Mouse (Mus musculus): ENCODE measurements around the gene Rapgef3. TPM values are rescaled to one million over a fixed set of nuclear protein-coding genes. Genes with fewer than 3 reads are reported as not detected.
A peak's percentile ranks its signal among the peaks of the same experiment; 100 is the strongest.

Gene Rapgef3
- polyA plus RNA-seq (2014; fragmentation: Nextera tagmentation; extraction: Ambion mirVana), result 11.9 and 15.7 TPM in 2 replicates

GRCm38 (mm10) chr15:97767280-97768186, at the start of gene Rapgef3:
Rapgef3 (minus strand) TSS chr15:97767972.
- peaks cover 44% of the 10 kb centered on the region for H3K4me1 ChIP-seq (ENCODE audit: control insufficient read depth, insufficient read depth, low read length)
- peak within 1 kb of the TSS; percentile 59 for H3K9ac ChIP-seq (ENCODE audit: low read depth, low read length)
- H3K9me3 ChIP-seq (ENCODE audit: control insufficient read depth, low read length), result no peaks in the 10 kb centered on the region
- peak within 1 kb of the TSS; percentile 53 for H3K27ac ChIP-seq (ENCODE audit: low read depth, low read length)
- H3K27me3 ChIP-seq (ENCODE audit: control insufficient read depth, insufficient read depth, low read length), result peaks cover 9% of the 10 kb centered on the region
- peak within 1 kb of the TSS; percentile 52 for H3K4me3 ChIP-seq (ENCODE audit: low read length)
- peak; percentile 90 for ATAC-seq (ENCODE audit: low FRiP score, low TSS enrichment)
- under 1% methylated on average over 44 of the region's 44 CpGs for WGBS
- H3K4me2 ChIP-seq (replicated peaks; ENCODE audit: low read depth, low read length), result peak within 1 kb of the TSS; percentile 95
- H3K36me3 ChIP-seq (ENCODE audit: control insufficient read depth, insufficient read depth, low read length), result no peaks in the 10 kb centered on the region

- Histone ChIP-seq H3K27ac (ENCODE audit: low read depth, low read length) (no peak overlapping the region), H3K36me3 (ENCODE audit: control insufficient read depth, insufficient read depth, low read length) (no peaks in the 10 kb centered on the region; the same call in 1 of the 2 replicates), H3K4me1 (ENCODE audit: control insufficient read depth, insufficient read depth, low read length) (peaks cover 24% of the 10 kb centered on the region), H3K4me2 (replicated peaks; ENCODE audit: low read depth, low read length) (no peak overlapping the region), H3K27me3 (ENCODE audit: control insufficient read depth, insufficient read depth, low read length) (no peaks in the 10 kb centered on the region), H3K9ac (ENCODE audit: low read depth, low read length) (no peak overlapping the region), H3K4me3 (ENCODE audit: low read length) (no peak overlapping the region), H3K9me3 (ENCODE audit: control insufficient read depth, low read length) (no peaks in the 10 kb centered on the region)
- 94% methylated on average over 17 of the region's 17 CpGs for WGBS
- no peak for ATAC-seq (ENCODE audit: low FRiP score, low TSS enrichment)
Observed at GRCm38 (mm10) chr15:97816199-97816994, 48.6 kb upstream of the Rapgef3 start.

- no peak for ATAC-seq (ENCODE audit: low FRiP score, low TSS enrichment)
- H3K27ac ChIP-seq (ENCODE audit: low read depth, low read length), result no peak overlapping the region; the same call in 1 of the 2 replicates
- no peaks in the 10 kb centered on the region for H3K9me3 ChIP-seq (ENCODE audit: control insufficient read depth, low read length)
- H3K36me3 ChIP-seq (ENCODE audit: control insufficient read depth, insufficient read depth, low read length), result peaks cover 8% of the 10 kb centered on the region
- no peaks in the 10 kb centered on the region for H3K27me3 ChIP-seq (ENCODE audit: control insufficient read depth, insufficient read depth, low read length)
- H3K4me2 ChIP-seq (replicated peaks; ENCODE audit: low read depth, low read length), result no peak overlapping the region
- peaks cover 14% of the 10 kb centered on the region for H3K4me1 ChIP-seq (ENCODE audit: control insufficient read depth, insufficient read depth, low read length)
- WGBS, result 95% methylated on average over 4 of the region's 4 CpGs
- H3K9ac ChIP-seq (ENCODE audit: low read depth, low read length), result no peak overlapping the region
- no peak overlapping the region for H3K4me3 ChIP-seq (ENCODE audit: low read length)
Observed at GRCm38 (mm10) chr15:97815254-97815653, 47.5 kb upstream of the Rapgef3 start.

DNA sequence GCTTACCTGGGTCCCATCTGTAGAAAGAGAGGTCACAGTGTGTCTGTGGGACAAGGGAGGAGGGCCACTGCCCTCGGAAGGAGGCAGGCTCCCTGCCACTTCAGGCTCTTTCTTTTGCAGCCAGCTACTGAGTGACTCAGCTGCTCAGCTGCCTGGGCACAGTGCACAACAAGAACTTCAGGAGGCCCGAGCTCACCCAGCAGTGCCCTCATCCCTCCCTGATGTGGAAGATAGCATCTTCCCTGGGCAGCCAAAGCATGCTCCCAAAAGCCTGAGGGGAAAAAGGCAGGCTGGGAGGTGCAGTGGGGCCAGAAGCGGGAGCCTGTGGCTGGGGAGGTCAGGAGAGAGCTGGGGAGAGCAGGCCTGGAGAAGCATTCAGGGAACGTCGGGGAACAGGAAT, 46.9 kb upstream of the Rapgef3 start:
- Histone ChIP-seq H3K4me2 (replicated peaks; ENCODE audit: low read depth, low read length) (no peak overlapping the region), H3K4me1 (ENCODE audit: control insufficient read depth, insufficient read depth, low read length) (peaks cover 14% of the 10 kb centered on the region), H3K36me3 (ENCODE audit: control insufficient read depth, insufficient read depth, low read length) (peaks cover 14% of the 10 kb centered on the region), H3K4me3 (ENCODE audit: low read length) (no peak overlapping the region), H3K27me3 (ENCODE audit: control insufficient read depth, insufficient read depth, low read length) (no peaks in the 10 kb centered on the region), H3K27ac (ENCODE audit: low read depth, low read length) (no peak overlapping the region; the same call in 1 of the 2 replicates), H3K9ac (ENCODE audit: low read depth, low read length) (no peak overlapping the region), H3K9me3 (ENCODE audit: control insufficient read depth, low read length) (no peaks in the 10 kb centered on the region)
- WGBS, result 58% methylated on average over 5 of the region's 5 CpGs
- no peak; the same call in 1 of the 2 replicates for ATAC-seq (ENCODE audit: low FRiP score, low TSS enrichment)

DNA sequence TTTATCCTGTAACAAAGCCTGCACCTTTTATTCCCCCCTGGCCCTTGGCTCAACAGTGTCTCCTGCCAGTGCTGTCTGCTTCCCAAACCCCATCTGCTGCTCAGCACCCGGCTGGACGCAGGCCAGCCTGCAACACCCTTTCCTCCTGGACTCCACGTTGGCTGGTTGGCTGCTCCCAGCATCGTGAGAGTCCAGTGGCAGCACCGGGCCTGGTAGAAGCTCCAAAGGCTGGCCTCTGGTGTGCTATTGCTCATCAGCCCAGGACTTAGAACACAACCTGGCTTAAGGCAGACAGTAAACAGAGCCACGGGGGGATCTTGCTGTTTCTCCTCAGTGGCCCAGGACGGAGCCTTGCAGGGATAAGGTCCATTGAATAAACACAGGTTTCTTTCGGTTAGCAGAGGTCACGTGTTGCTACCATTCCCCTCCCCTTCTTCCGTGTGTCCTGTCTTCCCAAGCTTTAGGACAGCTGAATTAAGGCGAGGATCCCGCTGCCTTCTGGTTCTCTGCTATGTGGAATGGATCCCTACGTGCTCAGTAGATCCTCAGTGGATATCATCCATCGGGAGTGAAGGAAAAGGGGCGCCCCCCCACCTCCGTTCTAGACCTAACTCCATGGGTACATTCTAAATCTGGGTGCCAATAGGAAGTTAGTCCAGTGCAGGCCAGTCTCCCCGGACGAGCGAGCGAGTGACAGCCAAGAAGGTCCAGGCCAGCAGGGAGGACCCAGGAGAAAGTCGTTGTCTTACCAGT, 45.9 kb upstream of the Rapgef3 start:
- Histone ChIP-seq H3K4me2 (replicated peaks; ENCODE audit: low read depth, low read length) (no peak overlapping the region), H3K27me3 (ENCODE audit: control insufficient read depth, insufficient read depth, low read length) (no peaks in the 10 kb centered on the region), H3K27ac (ENCODE audit: low read depth, low read length) (0 out of 2 replicates have a peak overlapping the region, but pooled peaks have one; percentile 8), H3K4me3 (ENCODE audit: low read length) (no peak overlapping the region), H3K9me3 (ENCODE audit: control insufficient read depth, low read length) (no peaks in the 10 kb centered on the region), H3K9ac (ENCODE audit: low read depth, low read length) (0 out of 2 replicates have a peak overlapping the region, but pooled peaks have one; percentile 8), H3K36me3 (ENCODE audit: control insufficient read depth, insufficient read depth, low read length) (peaks cover 24% of the 10 kb centered on the region), H3K4me1 (ENCODE audit: control insufficient read depth, insufficient read depth, low read length) (peaks cover 14% of the 10 kb centered on the region)
- no peak for ATAC-seq (ENCODE audit: low FRiP score, low TSS enrichment)
- 55% methylated on average over 21 of the region's 21 CpGs for WGBS

DNA sequence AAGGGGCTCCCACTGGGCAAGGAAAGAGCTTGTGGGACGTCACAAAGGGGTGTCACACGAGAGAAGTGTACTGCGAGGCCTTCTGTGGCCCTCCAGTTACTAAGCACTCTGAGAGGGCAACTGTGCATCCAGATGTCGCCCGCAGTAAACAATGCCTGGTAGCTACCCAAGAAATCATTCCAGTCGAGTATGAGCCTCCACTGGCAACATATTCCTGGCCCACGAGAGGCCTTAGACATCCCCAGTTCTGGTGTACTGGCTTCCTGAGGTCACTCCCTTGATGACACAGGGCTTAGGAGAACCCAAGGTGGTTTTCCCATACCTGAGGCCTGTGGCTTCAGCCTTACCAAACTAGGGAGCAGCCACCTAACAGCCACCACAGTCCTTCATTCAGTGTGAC, 45.1 kb upstream of the Rapgef3 start:
- Histone ChIP-seq H3K27me3 (ENCODE audit: control insufficient read depth, insufficient read depth, low read length) (no peaks in the 10 kb centered on the region), H3K36me3 (ENCODE audit: control insufficient read depth, insufficient read depth, low read length) (peaks cover 32% of the 10 kb centered on the region), H3K27ac (ENCODE audit: low read depth, low read length) (no peak overlapping the region), H3K4me3 (ENCODE audit: low read length) (no peak overlapping the region), H3K9me3 (ENCODE audit: control insufficient read depth, low read length) (no peaks in the 10 kb centered on the region), H3K4me1 (ENCODE audit: control insufficient read depth, insufficient read depth, low read length) (peaks cover 14% of the 10 kb centered on the region), H3K4me2 (replicated peaks; ENCODE audit: low read depth, low read length) (no peak overlapping the region), H3K9ac (ENCODE audit: low read depth, low read length) (no peak overlapping the region)
- 75% methylated on average over 7 of the region's 7 CpGs for WGBS
- ATAC-seq (ENCODE audit: low FRiP score, low TSS enrichment), result no peak

- no peak overlapping the region for H3K4me2 ChIP-seq (replicated peaks; ENCODE audit: low read depth, low read length)
- no peaks in the 10 kb centered on the region for H3K27me3 ChIP-seq (ENCODE audit: control insufficient read depth, insufficient read depth, low read length)
- no peak for ATAC-seq (ENCODE audit: low FRiP score, low TSS enrichment)
- no peak overlapping the region for H3K4me3 ChIP-seq (ENCODE audit: low read length)
- H3K9ac ChIP-seq (ENCODE audit: low read depth, low read length), result no peak overlapping the region
- H3K4me1 ChIP-seq (ENCODE audit: control insufficient read depth, insufficient read depth, low read length), result peaks cover 14% of the 10 kb centered on the region
- WGBS, result 78% methylated on average over 6 of the region's 6 CpGs
- peaks cover 39% of the 10 kb centered on the region for H3K36me3 ChIP-seq (ENCODE audit: control insufficient read depth, insufficient read depth, low read length)
- no peak overlapping the region for H3K27ac ChIP-seq (ENCODE audit: low read depth, low read length)
- no peaks in the 10 kb centered on the region for H3K9me3 ChIP-seq (ENCODE audit: control insufficient read depth, low read length)
Observed at GRCm38 (mm10) chr15:97812126-97812525, 44.4 kb upstream of the Rapgef3 start.

- no peak for ATAC-seq (ENCODE audit: low FRiP score, low TSS enrichment)
- Histone ChIP-seq H3K4me1 (ENCODE audit: control insufficient read depth, insufficient read depth, low read length) (peaks cover 14% of the 10 kb centered on the region), H3K9ac (ENCODE audit: low read depth, low read length) (no peak overlapping the region), H3K36me3 (ENCODE audit: control insufficient read depth, insufficient read depth, low read length) (peaks cover 48% of the 10 kb centered on the region), H3K9me3 (ENCODE audit: control insufficient read depth, low read length) (no peaks in the 10 kb centered on the region), H3K4me3 (ENCODE audit: low read length) (no peak overlapping the region), H3K27ac (ENCODE audit: low read depth, low read length) (no peak overlapping the region), H3K27me3 (ENCODE audit: control insufficient read depth, insufficient read depth, low read length) (no peaks in the 10 kb centered on the region), H3K4me2 (replicated peaks; ENCODE audit: low read depth, low read length) (no peak overlapping the region)
- 88% methylated on average over 9 of the region's 9 CpGs for WGBS
Observed at GRCm38 (mm10) chr15:97811307-97811706, 43.5 kb upstream of the Rapgef3 start.
